Mouse (Mus musculus): ENCODE results near the gene Them7.

- no peak for TF ChIP-seq CTCF (IDR thresholded peaks at IDR 0.05; ENCODE audit: control insufficient read depth, insufficient read depth, insufficient read length)
- no peak for TF ChIP-seq MAX (IDR thresholded peaks at IDR 0.05)
- no peak for TF ChIP-seq USF1 (IDR thresholded peaks at IDR 0.05; ENCODE audit: low read depth)
- no peak for TF ChIP-seq MYOD1 (IDR thresholded peaks at IDR 0.05; ENCODE audit: control insufficient read depth, insufficient read length, low read depth)
- no peak for TF ChIP-seq MYOG (IDR thresholded peaks at IDR 0.05; ENCODE audit: control insufficient read depth, extremely low read depth, insufficient read length)
These were observed 160.9 kb downstream of the Them7 start for GRCm38 (mm10) chr2:105384998-105385397.

Data from C2C12 (cell line).